Mouse (Mus musculus) C2C12 (cell line): ENCODE results near the gene Tas2r137. TPM values are rescaled to one million over a fixed set of nuclear protein-coding genes. Genes with fewer than 3 reads are reported as not detected.

Source experiments
- H3K27me3 ChIP-seq: one replicate; pipeline ENCODE4 v1.6.1; 2011; ENCODE audit not compliant: control insufficient read depth, insufficient read depth, insufficient read length
- H3K36me3 ChIP-seq: one replicate; pipeline ENCODE4 v1.6.1; 2011; ENCODE audit not compliant: control insufficient read depth, insufficient read depth
- H3K4me3 ChIP-seq: one replicate; pipeline ENCODE4 v1.5.1; 2011; ENCODE audit warnings: mild to moderate bottlenecking, control low read depth; ENCODE audit not compliant: poor library complexity, insufficient read depth, severe bottlenecking
- H3K79me2 ChIP-seq: one replicate; pipeline ENCODE4 v1.6.1; 2011; ENCODE audit not compliant: control insufficient read depth, insufficient read depth
- H3K79me3 ChIP-seq: one replicate; pipeline ENCODE4 v1.6.1; 2011; ENCODE audit warnings: low read depth, control low read depth
- H3ac ChIP-seq: one replicate; pipeline ENCODE3; 2011; ENCODE audit warnings: low read depth; ENCODE audit not compliant: control insufficient read depth, insufficient read length
- CEBPB ChIP-seq: IDR thresholded peaks from one replicate; pipeline ENCODE4 v1.6.1; 2011; ENCODE audit warnings: low read depth, mild to moderate bottlenecking, control low read depth, moderate library complexity
- CTCF ChIP-seq: IDR thresholded peaks from one replicate; pipeline ENCODE4 v1.5.1; 2011; ENCODE audit not compliant: control insufficient read depth, insufficient read depth, insufficient read length
- FOSL1 ChIP-seq: IDR thresholded peaks from one replicate; pipeline ENCODE4 v1.8.0; 2011; ENCODE audit warnings: mild to moderate bottlenecking, low read length; ENCODE audit not compliant: poor library complexity, insufficient read depth, severe bottlenecking
- MAX ChIP-seq: IDR thresholded peaks from one replicate; pipeline ENCODE4 v1.6.1; 2011; ENCODE audit warnings: mild to moderate bottlenecking, control low read depth
- MYOD1 ChIP-seq: IDR thresholded peaks from one replicate; pipeline ENCODE4 v1.6.1; 2011; ENCODE audit warnings: low read depth; ENCODE audit not compliant: control insufficient read depth, insufficient read length
- MYOG ChIP-seq: IDR thresholded peaks from one replicate; pipeline ENCODE4 v1.6.1; 2011; ENCODE audit not compliant: control insufficient read depth, insufficient read length; ENCODE audit errors: extremely low read depth
- USF1 ChIP-seq: IDR thresholded peaks from one replicate; pipeline ENCODE4 v1.6.1; 2011; ENCODE audit warnings: low read depth, mild to moderate bottlenecking, control low read depth, moderate library complexity
- polyA plus RNA-seq: library from polyadenylated mRNA; unstranded; fragments of >200 nt; fragmentation: generic; extraction: Trizol; gene quantifications from one replicate; pipeline ENCODE4 v1.2.1, GENCODE M21; 2012; ENCODE audit warnings: missing spikeins

Tas2r137 gene
- polyA plus RNA-seq, 1 experiment, result not detected

- H3K36me3 ChIP-seq, result no peaks in the 10 kb centered on the region
- no peak for TF ChIP-seq CEBPB
- TF ChIP-seq USF1, result no peak
- no peak for TF ChIP-seq CTCF
- TF ChIP-seq MAX, result no peak
- no peak for TF ChIP-seq MYOD1
- TF ChIP-seq FOSL1, result no peak
- no peak for TF ChIP-seq MYOG
- no peaks in the 10 kb centered on the region for H3K79me2 ChIP-seq
- no peaks in the 10 kb centered on the region for H3K27me3 ChIP-seq
- no peak overlapping the region for H3K4me3 ChIP-seq
- H3ac ChIP-seq, result no peak overlapping the region
- H3K79me3 ChIP-seq, result no peaks in the 10 kb centered on the region
Measured at GRCm38 (mm10) chr6:40465710-40466109, 25.3 kb upstream of the Tas2r137 start.

GRCm38 (mm10) chr6:40470916-40471719, 19.9 kb upstream of the Tas2r137 start, which contains the start of gene Ssbp1:
TSS of gene Ssbp1 (plus strand) at chr6:40471352.
- no peak for TF ChIP-seq MYOD1
- TF ChIP-seq MYOG, result no peak
- no peak for TF ChIP-seq CEBPB
- no peak for TF ChIP-seq CTCF
- TF ChIP-seq USF1, result peak; percentile 7
- TF ChIP-seq MAX, result peak; percentile 70
- no peak for TF ChIP-seq FOSL1
- peak within 1 kb of the TSS; percentile 84 for H3K4me3 ChIP-seq
- peak within 1 kb of the TSS; percentile 86 for H3ac ChIP-seq

GRCm38 (mm10) chr6:40471720-40472010, 19.4 kb upstream of the Tas2r137 start:
- TF ChIP-seq CEBPB (no peak), MAX (no peak), MYOG (no peak), FOSL1 (no peak), USF1 (no peak), CTCF (no peak), MYOD1 (no peak)
- peaks cover 28% of the 10 kb centered on the region for H3K79me2 ChIP-seq
- peaks cover 39% of the 10 kb centered on the region for H3K36me3 ChIP-seq
- peak overlapping the region; percentile 84 for H3K4me3 ChIP-seq
- H3K27me3 ChIP-seq, result no peaks in the 10 kb centered on the region
- H3ac ChIP-seq, result peak overlapping the region; percentile 86
- H3K79me3 ChIP-seq, result peaks cover 20% of the 10 kb centered on the region

More at GRCm38 (mm10) chr6:40470916-40471719, 19.9 kb upstream of the Tas2r137 start, which contains the start of gene Ssbp1:
- Histone ChIP-seq H3K79me2 (peaks cover 28% of the 10 kb centered on the region), H3K36me3 (peaks cover 34% of the 10 kb centered on the region), H3K27me3 (no peaks in the 10 kb centered on the region), H3K79me3 (peaks cover 20% of the 10 kb centered on the region)

- Histone ChIP-seq H3K79me3 (peaks cover 20% of the 10 kb centered on the region), H3ac (no peak overlapping the region), H3K36me3 (peaks cover 74% of the 10 kb centered on the region), H3K79me2 (peaks cover 28% of the 10 kb centered on the region), H3K4me3 (no peak overlapping the region), H3K27me3 (no peaks in the 10 kb centered on the region)
- no peak for TF ChIP-seq CTCF
- no peak for TF ChIP-seq CEBPB
- no peak for TF ChIP-seq MYOG
- TF ChIP-seq MYOD1, result no peak
- no peak for TF ChIP-seq USF1
Measured at GRCm38 (mm10) chr6:40476132-40476531, 14.9 kb upstream of the Tas2r137 start.

- Histone ChIP-seq H3K4me3 (no peak overlapping the region), H3K79me2 (no peaks in the 10 kb centered on the region), H3K79me3 (no peaks in the 10 kb centered on the region), H3K36me3 (peaks cover 88% of the 10 kb centered on the region), H3ac (no peak overlapping the region), H3K27me3 (no peaks in the 10 kb centered on the region)
- no peak for TF ChIP-seq MAX
- no peak for TF ChIP-seq MYOD1
- no peak for TF ChIP-seq FOSL1
- TF ChIP-seq CTCF, result no peak
- TF ChIP-seq MYOG, result no peak
- TF ChIP-seq CEBPB, result no peak
- no peak for TF ChIP-seq USF1
Measured at GRCm38 (mm10) chr6:40479705-40480104, 11.3 kb upstream of the Tas2r137 start.
